Mouse (Mus musculus) limb, embryonic 15.5 days (tissue): ENCODE results near the gene S100g. TPM values are rescaled to one million over a fixed set of nuclear protein-coding genes. Genes with fewer than 3 reads are reported as not detected.

Experiments used
- ATAC-seq: fragments of 200-750 bp; cut with Nextera tagmentation; 2 replicates; pipeline ENCODE4 v1.8.0; 2017; ENCODE audit warnings: low read depth, moderate TSS enrichment; ENCODE audit not compliant: insufficient number of reproducible peaks, low FRiP score, low TSS enrichment
- H3K27ac ChIP-seq: fragments of 300-500 bp; sonication (generic); 2 replicates; pipeline ENCODE4 v1.5.1; 2015; ENCODE audit warnings: moderate library complexity, mild to moderate bottlenecking, inconsistent platforms
- H3K27me3 ChIP-seq: fragments of 300-500 bp; sonication (generic); 2 replicates; pipeline ENCODE4 v1.6.1; 2015; ENCODE audit warnings: inconsistent platforms
- H3K36me3 ChIP-seq: fragments of 300-500 bp; sonication (generic); 2 replicates; pipeline ENCODE4 v1.6.1; 2015; ENCODE audit warnings: inconsistent platforms
- H3K4me1 ChIP-seq: fragments of 300-500 bp; sonication (generic); 2 replicates; pipeline ENCODE4 v1.6.1; 2015; ENCODE audit warnings: inconsistent platforms
- H3K4me2 ChIP-seq: fragments of 300-500 bp; sonication (generic); 2 replicates; pipeline ENCODE4 v1.6.1; 2015; ENCODE audit warnings: mild to moderate bottlenecking, inconsistent platforms
- H3K4me3 ChIP-seq: fragments of 300-500 bp; sonication (generic); 2 replicates; pipeline ENCODE4 v1.5.1; 2015; ENCODE audit warnings: mild to moderate bottlenecking, inconsistent platforms
- H3K9ac ChIP-seq: fragments of 300-500 bp; sonication (generic); 2 replicates; pipeline ENCODE4 v1.6.1; 2015; ENCODE audit warnings: inconsistent platforms
- H3K9me3 ChIP-seq: fragments of 300-500 bp; sonication (generic); 2 replicates; pipeline ENCODE4 v1.6.1; 2016; ENCODE audit warnings: inconsistent platforms
- WGBS: fragments of 180-500 bp; shearing (Covaris S2); methylation state at CpG from one replicate; pipeline ENCODE4 v1.1.7; 2015; 5-methylcytosine and 5-hydroxymethylcytosine counted together
- polyA plus RNA-seq: library from polyadenylated mRNA; unstranded; fragments of >200 nt; fragmentation: Nextera tagmentation; extraction: Ambion mirVana; gene quantifications from 2 replicates; pipeline ENCODE4 v1.2.1, GENCODE M21; 2015

The S100g gene
- 0.47 TPM in 1 of 2 replicates, not detected in the other for polyA plus RNA-seq

- Histone ChIP-seq H3K9me3 (no peaks in the 10 kb centered on the region), H3K36me3 (no peaks in the 10 kb centered on the region), H3K27ac (no peak within 1 kb of the TSS), H3K4me2 (no peak within 1 kb of the TSS), H3K4me3 (no peak within 1 kb of the TSS), H3K4me1 (no peaks in the 10 kb centered on the region), H3K9ac (no peak within 1 kb of the TSS), H3K27me3 (no peaks in the 10 kb centered on the region)
- 52% methylated on average over 3 of the region's 3 CpGs for WGBS
- ATAC-seq, result no peak
Measured at GRCm38 (mm10) chrX:162964383-162964782, at the start of gene S100g. TSS of gene S100g (minus strand) at chrX:162964599.

GRCm38 (mm10) chrX:162992121-162992520 is 27.7 kb upstream of the S100g start:
- no peaks in the 10 kb centered on the region for H3K36me3 ChIP-seq
- H3K4me3 ChIP-seq, result no peak overlapping the region
- ATAC-seq, result no peak
- peaks cover 8% of the 10 kb centered on the region for H3K27me3 ChIP-seq
- H3K27ac ChIP-seq, result no peak overlapping the region
- WGBS, result 62% methylated on average over 3 of the region's 3 CpGs
- no peak overlapping the region for H3K9ac ChIP-seq
- no peaks in the 10 kb centered on the region for H3K9me3 ChIP-seq
- H3K4me1 ChIP-seq, result no peaks in the 10 kb centered on the region
- H3K4me2 ChIP-seq, result no peak overlapping the region

- Histone ChIP-seq H3K9ac (no peak overlapping the region), H3K27ac (no peak overlapping the region), H3K27me3 (peaks cover 8% of the 10 kb centered on the region), H3K36me3 (no peaks in the 10 kb centered on the region), H3K4me1 (no peaks in the 10 kb centered on the region), H3K9me3 (no peaks in the 10 kb centered on the region), H3K4me3 (no peak overlapping the region), H3K4me2 (no peak overlapping the region)
- ATAC-seq, result no peak
- WGBS, result 65% methylated on average over 4 of the region's 4 CpGs
Measured at GRCm38 (mm10) chrX:162991396-162991795, 27.0 kb upstream of the S100g start.

GRCm38 (mm10) chrX:162986876-162987495 is 22.6 kb upstream of the S100g start:
- no peak overlapping the region for H3K27ac ChIP-seq
- 0 out of 2 replicates have a peak, but pooled peaks cover 5% of the 10 kb centered on the region for H3K36me3 ChIP-seq
- H3K4me1 ChIP-seq, result no peaks in the 10 kb centered on the region
- no peak for ATAC-seq
- H3K9ac ChIP-seq, result no peak overlapping the region
- H3K4me2 ChIP-seq, result no peak overlapping the region
- H3K4me3 ChIP-seq, result no peak overlapping the region
- 88% methylated on average over 10 of the region's 10 CpGs for WGBS
- H3K27me3 ChIP-seq, result no peaks in the 10 kb centered on the region
- no peaks in the 10 kb centered on the region for H3K9me3 ChIP-seq

GRCm38 (mm10) chrX:162976194-162976593 is 11.8 kb upstream of the S100g start:
- no peak overlapping the region for H3K4me2 ChIP-seq
- ATAC-seq, result no peak
- 72% methylated on average over 3 of the region's 3 CpGs for WGBS

GRCm38 (mm10) chrX:162967456-162967855 is 3.1 kb upstream of the S100g start:
- Histone ChIP-seq H3K9me3 (no peaks in the 10 kb centered on the region), H3K4me3 (no peak overlapping the region), H3K27me3 (no peaks in the 10 kb centered on the region), H3K4me2 (no peak overlapping the region), H3K36me3 (no peaks in the 10 kb centered on the region), H3K9ac (no peak overlapping the region), H3K4me1 (no peaks in the 10 kb centered on the region), H3K27ac (no peak overlapping the region)
- WGBS, result 71% methylated on average over 8 of the region's 8 CpGs
- ATAC-seq, result no peak

More at GRCm38 (mm10) chrX:162976194-162976593, 11.8 kb upstream of the S100g start:
- Histone ChIP-seq H3K4me1 (no peaks in the 10 kb centered on the region), H3K27ac (no peak overlapping the region), H3K9me3 (no peaks in the 10 kb centered on the region), H3K27me3 (no peaks in the 10 kb centered on the region), H3K36me3 (no peaks in the 10 kb centered on the region), H3K9ac (no peak overlapping the region), H3K4me3 (no peak overlapping the region)

- Histone ChIP-seq H3K27ac (no peak overlapping the region), H3K4me2 (no peak overlapping the region), H3K9ac (no peak overlapping the region), H3K4me3 (no peak overlapping the region), H3K9me3 (no peaks in the 10 kb centered on the region), H3K27me3 (no peaks in the 10 kb centered on the region), H3K36me3 (no peaks in the 10 kb centered on the region), H3K4me1 (no peaks in the 10 kb centered on the region)
- ATAC-seq, result no peak
- WGBS, result 54% methylated on average over 4 of the region's 4 CpGs
Measured at GRCm38 (mm10) chrX:162963840-162964239, 559 bp downstream of the S100g start.

- H3K4me1 ChIP-seq, result no peaks in the 10 kb centered on the region
- WGBS, result 84% methylated on average over 3 of the region's 3 CpGs
- H3K4me2 ChIP-seq, result no peak overlapping the region
- no peak overlapping the region for H3K27ac ChIP-seq
- H3K9me3 ChIP-seq, result no peaks in the 10 kb centered on the region
- H3K27me3 ChIP-seq, result peaks cover 3% of the 10 kb centered on the region; the same call in 1 of the 2 replicates
- no peak for ATAC-seq
- H3K36me3 ChIP-seq, result no peaks in the 10 kb centered on the region
- H3K9ac ChIP-seq, result no peak overlapping the region
- H3K4me3 ChIP-seq, result no peak overlapping the region
Measured at GRCm38 (mm10) chrX:162957921-162958320, 6.5 kb downstream of the S100g start.

GRCm38 (mm10) chrX:162949811-162950439 is 14.5 kb downstream of the S100g start:
- 41% methylated on average over 3 of the region's 3 CpGs for WGBS
- no peaks in the 10 kb centered on the region for H3K27me3 ChIP-seq
- no peak overlapping the region for H3K4me3 ChIP-seq
- H3K4me2 ChIP-seq, result no peak overlapping the region
- no peaks in the 10 kb centered on the region for H3K9me3 ChIP-seq
- no peaks in the 10 kb centered on the region for H3K36me3 ChIP-seq
- no peak overlapping the region for H3K27ac ChIP-seq
- H3K4me1 ChIP-seq, result no peaks in the 10 kb centered on the region
- H3K9ac ChIP-seq, result no peak overlapping the region
- ATAC-seq, result no peak

- no peak overlapping the region for H3K9ac ChIP-seq
- 0 out of 2 replicates have a peak, but pooled peaks cover 9% of the 10 kb centered on the region for H3K36me3 ChIP-seq
- no peaks in the 10 kb centered on the region for H3K4me1 ChIP-seq
- no peak overlapping the region for H3K4me3 ChIP-seq
- H3K27me3 ChIP-seq, result no peaks in the 10 kb centered on the region
- no peak overlapping the region for H3K27ac ChIP-seq
- H3K9me3 ChIP-seq, result no peaks in the 10 kb centered on the region
- H3K4me2 ChIP-seq, result no peak overlapping the region
- WGBS, result 87% methylated on average over 1 of the region's 1 CpGs
- no peak for ATAC-seq
Measured at GRCm38 (mm10) chrX:162942027-162942426, 22.4 kb downstream of the S100g start.

GRCm38 (mm10) chrX:162931467-162931866 is 32.9 kb downstream of the S100g start:
- H3K27ac ChIP-seq, result no peak overlapping the region
- no peaks in the 10 kb centered on the region for H3K9me3 ChIP-seq
- no peak overlapping the region for H3K4me2 ChIP-seq
- no peaks in the 10 kb centered on the region for H3K27me3 ChIP-seq
- H3K4me3 ChIP-seq, result no peak overlapping the region
- no peak overlapping the region for H3K9ac ChIP-seq
- WGBS, result 90% methylated on average over 2 of the region's 2 CpGs
- no peak for ATAC-seq
- H3K4me1 ChIP-seq, result no peaks in the 10 kb centered on the region
- peaks cover 21% of the 10 kb centered on the region; the same call in 1 of the 2 replicates for H3K36me3 ChIP-seq

GRCm38 (mm10) chrX:162921487-162922125 is 42.8 kb downstream of the S100g start:
- no peaks in the 10 kb centered on the region for H3K27me3 ChIP-seq
- no peak overlapping the region for H3K9ac ChIP-seq

More at GRCm38 (mm10) chrX:162921487-162922125, 42.8 kb downstream of the S100g start:
- Histone ChIP-seq H3K36me3 (0 out of 2 replicates have a peak, but pooled peaks cover 3% of the 10 kb centered on the region), H3K4me1 (no peaks in the 10 kb centered on the region), H3K4me2 (no peak overlapping the region), H3K4me3 (no peak overlapping the region), H3K9me3 (no peaks in the 10 kb centered on the region), H3K27ac (no peak overlapping the region)
- ATAC-seq, result no peak
- 74% methylated on average over 8 of the region's 8 CpGs for WGBS
